Mouse (Mus musculus) forebrain, embryonic 10.5 days (tissue): ENCODE measurements around the gene Shisa5. TPM values are rescaled to one million over a fixed set of nuclear protein-coding genes. Genes with fewer than 3 reads are reported as not detected.

Source experiments
- DNase-seq: peaks from one replicate; pipeline ENCODE4 v3.0.0-alpha.2; 2017; ENCODE audit warnings: low spot score; ENCODE audit errors: extremely low spot score
- H3K27ac ChIP-seq: fragments of 300-500 bp; sonication (generic); 2 replicates; pipeline ENCODE4 v1.5.1; 2016; ENCODE audit warnings: mild to moderate bottlenecking
- H3K27me3 ChIP-seq: fragments of 300-500 bp; sonication (generic); 2 replicates; pipeline ENCODE4 v1.6.1; 2016; ENCODE audit warnings: mild to moderate bottlenecking; ENCODE audit not compliant: poor library complexity, severe bottlenecking
- H3K36me3 ChIP-seq: fragments of 300-500 bp; sonication (generic); replicated peaks from 2 replicates; pipeline ENCODE4 v1.6.1; 2016; ENCODE audit warnings: mild to moderate bottlenecking, moderate library complexity
- H3K4me1 ChIP-seq: fragments of 300-500 bp; sonication (generic); 2 replicates; pipeline ENCODE4 v1.6.1; 2016
- H3K4me3 ChIP-seq: fragments of 300-500 bp; sonication (generic); 2 replicates; pipeline ENCODE4 v1.5.1; 2016; ENCODE audit warnings: mild to moderate bottlenecking, moderate library complexity
- H3K9me3 ChIP-seq: fragments of 300-500 bp; sonication (generic); 2 replicates; pipeline ENCODE4 v1.6.1; 2016; ENCODE audit warnings: mild to moderate bottlenecking, moderate library complexity
- WGBS: fragments of 180-500 bp; shearing (Covaris S2); methylation state at CpG from one replicate; pipeline ENCODE4 v1.1.7; 2016; 5-methylcytosine and 5-hydroxymethylcytosine counted together
- polyA plus RNA-seq: library from polyadenylated mRNA; unstranded; fragments of >200 nt; fragmentation: Nextera tagmentation; extraction: Ambion mirVana; gene quantifications from 2 replicates; pipeline ENCODE4 v1.2.1, GENCODE M21; 2016

Shisa5 gene
- polyA plus RNA-seq, 1 experiment from 2014 or later: 29.7 TPM

DNA sequence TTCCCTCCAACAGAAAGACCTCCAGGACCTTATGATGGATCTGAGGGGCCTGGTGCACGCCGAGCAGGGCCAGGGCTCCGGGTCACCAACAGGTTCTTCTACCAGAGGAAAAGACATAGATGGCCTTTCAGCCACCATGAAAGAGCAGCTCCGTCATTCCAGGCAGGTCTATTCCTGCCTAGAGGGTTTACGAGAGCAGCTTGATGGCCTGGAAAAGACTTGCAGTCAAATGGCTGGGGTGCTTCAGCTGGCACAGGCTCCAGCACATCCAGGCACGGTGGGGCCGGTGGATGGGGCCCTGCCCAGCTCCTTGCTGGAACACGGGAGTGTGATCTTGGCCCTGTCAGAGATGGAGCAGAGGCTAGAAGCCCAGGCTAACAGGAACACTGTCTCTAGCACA is 53.4 kb downstream of the Shisa5 start:
- WGBS: 91% methylated on average over 8 of the region's 8 CpGs

DNA sequence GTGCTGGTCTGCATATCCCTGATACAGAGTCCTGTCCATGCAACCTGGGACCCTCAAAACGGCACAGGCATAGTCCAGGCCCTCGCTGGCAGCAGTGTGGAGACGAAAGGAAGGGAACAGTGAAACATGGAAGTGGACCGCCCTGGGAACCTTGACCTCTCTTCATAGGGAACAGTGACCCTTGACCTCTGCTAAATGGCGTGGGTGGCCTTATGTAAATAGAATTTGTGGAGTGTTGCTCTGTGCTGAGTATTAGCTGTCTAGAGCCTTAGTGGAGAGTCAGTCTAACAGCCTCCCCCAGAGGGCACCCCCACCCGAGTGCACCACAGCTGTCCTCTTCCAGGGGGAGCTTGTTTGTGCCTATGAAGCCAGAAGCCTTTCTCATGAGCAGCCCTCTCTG is 54.4 kb downstream of the Shisa5 start:
- DNase-seq: no peak
- H3K4me1 ChIP-seq: peaks cover 77% of the 10 kb centered on the region
- no peak overlapping the region for H3K27ac ChIP-seq
- peaks cover 25% of the 10 kb centered on the region for H3K36me3 ChIP-seq
- no peaks in the 10 kb centered on the region for H3K9me3 ChIP-seq
- H3K27me3 ChIP-seq: 0 out of 2 replicates have a peak, but pooled peaks cover 10% of the 10 kb centered on the region
- H3K4me3 ChIP-seq: no peak overlapping the region
- 45% methylated on average over 6 of the region's 6 CpGs for WGBS

More for the DNA sequence above, 53.4 kb downstream of the Shisa5 start:
- no peak overlapping the region for H3K27ac ChIP-seq
- H3K9me3 ChIP-seq: no peaks in the 10 kb centered on the region
- H3K27me3 ChIP-seq: 0 out of 2 replicates have a peak, but pooled peaks cover 10% of the 10 kb centered on the region
- no peak overlapping the region for H3K4me3 ChIP-seq
- peaks cover 23% of the 10 kb centered on the region for H3K36me3 ChIP-seq
- H3K4me1 ChIP-seq: peaks cover 76% of the 10 kb centered on the region
- no peak for DNase-seq

DNA sequence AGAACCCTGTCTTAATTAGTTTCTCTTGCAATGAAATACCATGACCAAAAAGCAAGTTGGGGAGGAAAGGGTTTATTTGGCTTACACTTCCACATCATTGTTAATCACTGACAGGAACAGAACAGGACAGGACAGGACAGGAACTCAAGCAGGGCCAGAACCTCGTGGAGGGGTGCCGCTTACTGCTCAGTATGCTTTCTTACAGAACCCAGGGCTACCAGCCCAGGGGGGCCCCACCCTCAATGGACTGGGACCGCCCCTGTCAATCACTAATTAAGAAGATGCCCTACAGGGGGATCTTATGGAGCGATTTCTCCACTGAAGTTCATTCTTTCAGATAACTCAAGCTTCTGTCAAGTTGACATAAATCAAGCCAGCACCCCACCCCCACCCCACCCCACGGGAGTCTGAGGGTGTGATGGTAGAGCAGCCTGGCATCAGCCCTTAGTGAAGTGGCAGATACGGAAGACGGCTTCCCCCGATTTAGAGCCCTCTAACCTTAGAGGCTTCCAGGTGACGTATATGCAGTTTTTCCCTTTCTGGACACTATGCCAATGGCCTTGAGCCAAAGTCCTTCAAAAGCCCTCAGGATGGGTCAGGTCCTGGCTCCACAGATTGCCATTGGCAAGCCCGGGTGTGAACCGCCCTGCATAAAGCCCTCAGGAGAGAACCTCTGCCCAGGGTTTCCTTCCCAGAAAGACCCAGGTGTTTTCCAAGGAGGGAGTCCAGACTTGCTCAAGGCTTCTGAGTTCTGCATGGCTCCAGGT is 55.6 kb downstream of the Shisa5 start:
- H3K4me1 ChIP-seq: peaks cover 80% of the 10 kb centered on the region
- peak overlapping the region; percentile 100 for H3K27ac ChIP-seq
- peak overlapping the region; percentile 83 for H3K4me3 ChIP-seq
- 0 out of 2 replicates have a peak, but pooled peaks cover 10% of the 10 kb centered on the region for H3K27me3 ChIP-seq
- DNase-seq: no peak
- H3K9me3 ChIP-seq: no peaks in the 10 kb centered on the region
- H3K36me3 ChIP-seq: peaks cover 32% of the 10 kb centered on the region
- WGBS: 10% methylated on average over 11 of the region's 11 CpGs

DNA sequence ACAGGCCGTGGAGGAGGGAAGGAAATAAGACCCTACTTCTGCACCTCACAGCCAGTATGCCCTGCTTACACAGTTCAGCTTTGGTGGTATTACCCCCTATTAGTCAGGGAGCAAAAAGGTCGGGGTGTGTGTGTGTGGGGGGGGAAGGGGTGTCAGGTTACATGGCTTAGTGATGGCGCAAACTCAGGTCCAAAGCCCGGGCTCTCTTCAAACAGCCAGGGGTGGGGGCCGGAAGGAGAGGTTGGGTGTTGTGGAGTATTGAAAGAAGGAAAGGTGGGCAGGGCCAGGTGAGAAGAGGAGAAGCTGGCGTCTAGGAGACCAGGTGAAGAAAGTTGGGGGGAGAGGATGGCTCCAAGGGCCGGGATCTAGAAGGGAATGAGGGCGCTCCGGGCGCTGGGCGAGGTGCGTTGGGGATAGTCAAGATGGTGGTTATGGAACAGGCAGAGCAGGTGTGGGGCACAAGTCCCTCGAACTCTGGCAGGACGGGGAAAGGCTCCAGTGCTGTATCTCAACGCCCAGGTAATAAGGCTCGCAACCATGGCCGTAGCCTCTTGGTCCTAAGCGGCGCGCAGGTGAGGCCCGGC is 56.3 kb downstream of the Shisa5 start:
- peak; percentile 68 for DNase-seq
- Histone ChIP-seq H3K36me3 (peaks cover 39% of the 10 kb centered on the region), H3K27ac (peak overlapping the region; percentile 100), H3K9me3 (no peaks in the 10 kb centered on the region), H3K4me3 (peak overlapping the region; percentile 83), H3K4me1 (peaks cover 84% of the 10 kb centered on the region), H3K27me3 (0 out of 2 replicates have a peak, but pooled peaks cover 10% of the 10 kb centered on the region)
- under 1% methylated on average over 21 of the region's 21 CpGs for WGBS

DNA sequence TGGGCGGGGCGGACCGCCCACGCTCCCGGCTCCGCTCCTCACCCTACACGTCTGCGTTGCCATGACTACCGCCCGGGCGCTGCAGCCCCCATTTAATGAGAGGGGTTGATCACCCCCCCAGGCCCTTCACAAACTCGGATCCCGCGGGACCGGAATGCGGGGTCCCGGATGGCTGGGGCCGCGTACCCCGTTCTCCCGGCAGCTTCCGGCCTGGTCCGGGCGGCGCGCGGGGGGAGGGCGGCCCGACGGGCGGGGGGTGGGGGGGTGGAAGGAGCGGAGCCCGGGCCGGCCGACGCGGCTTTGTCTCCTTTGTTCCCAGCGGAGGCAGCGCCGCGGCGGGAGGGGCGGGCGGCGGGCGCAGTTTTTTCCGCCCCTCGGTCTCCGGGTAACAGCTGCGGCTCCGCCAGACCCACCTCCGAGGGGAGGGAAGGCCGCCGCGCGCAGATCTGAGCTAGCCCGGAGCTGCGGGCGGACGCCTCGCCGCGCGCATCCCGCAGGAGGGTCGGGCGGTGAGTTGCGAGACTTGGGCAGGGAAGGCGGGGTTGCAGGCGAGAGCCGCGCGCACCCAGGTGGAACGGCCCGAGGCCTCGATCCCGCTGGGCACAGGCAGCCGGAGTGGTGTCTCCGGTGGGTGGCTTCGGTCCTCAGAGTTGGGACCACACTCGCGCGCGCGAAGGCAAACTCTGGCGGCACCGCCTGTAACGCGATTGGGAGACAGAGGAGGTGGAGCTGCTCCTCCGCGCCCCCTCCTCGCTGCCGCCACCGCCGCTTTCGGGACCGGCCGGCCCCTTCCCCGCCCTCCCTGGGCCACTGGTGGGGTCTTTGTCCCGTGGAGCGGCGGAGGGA is 57.0 kb downstream of the Shisa5 start, which contains the start of gene Plxnb1:
Plxnb1 (plus strand) TSS at position 253 of the 846 bp plus-strand sequence.
- Histone ChIP-seq H3K27ac (peak within 1 kb of the TSS; percentile 100), H3K27me3 (0 out of 2 replicates have a peak, but pooled peaks cover 10% of the 10 kb centered on the region), H3K4me3 (peak within 1 kb of the TSS; percentile 83), H3K36me3 (peaks cover 46% of the 10 kb centered on the region), H3K4me1 (peaks cover 77% of the 10 kb centered on the region), H3K9me3 (no peaks in the 10 kb centered on the region)
- WGBS: under 1% methylated on average over 100 of the region's 102 CpGs
- peak; percentile 88 for DNase-seq

DNA sequence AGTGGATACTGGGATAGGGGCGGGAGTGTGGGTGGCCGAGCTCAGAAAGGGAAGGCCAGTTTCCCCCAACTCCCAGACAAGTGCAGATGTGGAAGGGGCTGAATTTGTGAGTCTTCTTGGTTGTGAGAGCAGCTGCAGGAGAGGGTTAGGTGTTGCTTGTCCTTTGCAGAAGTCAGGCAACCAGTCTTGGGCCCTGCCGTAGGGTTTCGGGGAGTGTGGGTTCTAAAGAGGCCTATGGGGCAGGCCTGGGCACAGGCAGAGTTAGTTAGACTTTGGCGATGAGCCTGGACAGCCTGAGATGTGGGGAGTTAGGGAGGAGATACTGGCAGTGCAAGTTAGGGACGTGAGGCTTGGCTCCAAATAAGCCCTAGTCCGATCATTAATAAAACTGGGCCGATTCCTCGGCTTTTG is 57.9 kb downstream of the Shisa5 start:
- H3K9me3 ChIP-seq: no peaks in the 10 kb centered on the region
- 23% methylated on average over 9 of the region's 9 CpGs for WGBS
- H3K4me3 ChIP-seq: peak overlapping the region; percentile 83
- H3K4me1 ChIP-seq: peaks cover 68% of the 10 kb centered on the region
- H3K27ac ChIP-seq: peak overlapping the region; percentile 100
- DNase-seq: no peak
- 0 out of 2 replicates have a peak, but pooled peaks cover 9% of the 10 kb centered on the region for H3K27me3 ChIP-seq
- H3K36me3 ChIP-seq: peaks cover 47% of the 10 kb centered on the region

DNA sequence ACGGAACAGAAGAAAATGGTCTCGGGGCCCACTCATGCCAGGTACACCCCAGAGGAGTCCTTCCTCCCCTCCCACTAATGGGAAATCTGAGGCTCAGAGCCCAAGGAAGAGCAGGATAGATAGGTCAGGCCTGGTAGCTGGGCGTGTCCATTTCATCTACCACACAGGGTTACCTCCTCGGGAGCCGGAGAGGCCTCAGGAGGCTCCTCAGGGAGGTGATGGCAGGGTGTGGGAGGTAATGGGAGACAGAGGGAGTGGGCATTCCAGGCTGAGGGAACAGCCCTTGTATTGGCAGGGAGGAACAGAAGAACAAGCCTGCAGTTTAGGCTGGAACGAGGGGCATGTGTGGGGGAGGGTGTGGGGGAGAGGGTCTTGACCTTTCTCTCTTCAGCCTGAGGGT is 58.5 kb downstream of the Shisa5 start:
- Histone ChIP-seq H3K9me3 (no peaks in the 10 kb centered on the region), H3K27me3 (0 out of 2 replicates have a peak, but pooled peaks cover 3% of the 10 kb centered on the region), H3K4me3 (peak overlapping the region; percentile 83), H3K27ac (peak overlapping the region; percentile 100), H3K36me3 (peaks cover 47% of the 10 kb centered on the region), H3K4me1 (peaks cover 63% of the 10 kb centered on the region)
- DNase-seq: no peak
- WGBS: 32% methylated on average over 6 of the region's 6 CpGs

DNA sequence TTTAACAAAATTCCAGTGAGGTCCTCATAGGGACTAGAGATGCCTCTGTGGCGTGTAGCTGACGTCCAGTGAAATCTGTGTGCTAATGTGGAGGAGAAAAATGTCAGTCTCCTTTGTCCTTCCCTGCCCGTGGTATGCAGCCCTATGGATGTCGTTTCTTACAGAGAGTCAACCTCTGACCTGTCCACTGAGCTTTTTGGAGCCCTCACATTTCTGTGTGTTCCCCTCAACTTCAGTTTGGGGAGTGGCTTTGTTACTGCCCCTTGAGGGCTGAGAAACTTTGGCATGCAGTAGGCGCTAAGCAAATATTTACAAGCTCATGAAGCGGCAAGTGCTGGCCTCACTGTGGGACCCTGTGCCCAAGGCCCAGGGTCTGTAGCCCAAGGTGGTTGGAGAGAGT is 58.9 kb downstream of the Shisa5 start:
- 25% methylated on average over 6 of the region's 6 CpGs for WGBS
- no peaks in the 10 kb centered on the region for H3K27me3 ChIP-seq
- H3K4me1 ChIP-seq: peaks cover 61% of the 10 kb centered on the region
- H3K4me3 ChIP-seq: peak overlapping the region; percentile 83
- H3K36me3 ChIP-seq: peaks cover 48% of the 10 kb centered on the region
- H3K27ac ChIP-seq: peak overlapping the region; percentile 100
- no peak for DNase-seq
- H3K9me3 ChIP-seq: no peaks in the 10 kb centered on the region

DNA sequence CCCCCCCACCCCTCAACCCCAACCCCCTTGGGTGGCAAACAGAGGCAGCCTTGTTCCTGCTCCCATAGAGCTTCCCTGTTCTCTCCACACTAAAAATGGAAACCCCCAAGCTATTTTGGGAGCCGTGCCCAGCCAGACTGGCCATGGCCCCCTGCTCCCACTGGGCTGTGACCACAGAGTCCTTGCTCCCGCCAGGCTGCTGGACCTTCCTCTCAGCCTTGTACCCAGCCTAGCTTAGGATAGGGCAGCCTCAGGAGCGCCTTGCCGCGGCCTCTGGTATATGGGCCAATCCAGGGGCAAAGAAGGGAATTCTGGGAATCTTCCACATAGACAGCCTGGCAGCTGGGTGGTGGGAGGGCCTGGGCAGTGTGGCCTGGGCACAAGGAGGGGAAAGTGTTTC is 59.5 kb downstream of the Shisa5 start:
- Histone ChIP-seq H3K4me3 (peak overlapping the region; percentile 83), H3K27ac (peak overlapping the region; percentile 100), H3K27me3 (no peaks in the 10 kb centered on the region), H3K4me1 (peaks cover 57% of the 10 kb centered on the region), H3K36me3 (peaks cover 49% of the 10 kb centered on the region), H3K9me3 (no peaks in the 10 kb centered on the region)
- no peak for DNase-seq
- WGBS: 71% methylated on average over 5 of the region's 5 CpGs

DNA sequence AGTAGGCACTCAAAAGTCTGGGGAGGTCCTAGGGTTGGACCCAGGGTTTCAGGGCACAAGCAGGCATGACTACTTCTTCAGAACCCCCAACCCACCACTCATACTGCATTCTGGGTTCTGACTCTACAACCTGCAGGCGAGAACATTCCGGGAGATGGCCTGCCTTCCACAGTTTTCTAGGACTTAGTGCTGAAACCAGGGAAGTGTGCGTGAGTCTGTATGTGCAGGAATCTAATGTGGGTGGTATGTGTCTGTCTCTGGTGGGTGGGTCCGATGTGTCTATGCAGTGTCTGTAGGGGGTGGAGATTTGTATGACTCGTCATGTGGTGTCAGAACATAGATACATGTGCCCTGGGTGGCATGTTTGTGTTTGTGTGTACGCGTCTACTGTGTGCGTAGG is 60.0 kb downstream of the Shisa5 start:
- Histone ChIP-seq H3K27me3 (no peaks in the 10 kb centered on the region), H3K4me3 (peak overlapping the region; percentile 83; the same call in 1 of the 2 replicates), H3K4me1 (peaks cover 52% of the 10 kb centered on the region), H3K36me3 (peaks cover 53% of the 10 kb centered on the region), H3K27ac (no peak overlapping the region), H3K9me3 (no peaks in the 10 kb centered on the region)
- DNase-seq: no peak
- 95% methylated on average over 8 of the region's 8 CpGs for WGBS

DNA sequence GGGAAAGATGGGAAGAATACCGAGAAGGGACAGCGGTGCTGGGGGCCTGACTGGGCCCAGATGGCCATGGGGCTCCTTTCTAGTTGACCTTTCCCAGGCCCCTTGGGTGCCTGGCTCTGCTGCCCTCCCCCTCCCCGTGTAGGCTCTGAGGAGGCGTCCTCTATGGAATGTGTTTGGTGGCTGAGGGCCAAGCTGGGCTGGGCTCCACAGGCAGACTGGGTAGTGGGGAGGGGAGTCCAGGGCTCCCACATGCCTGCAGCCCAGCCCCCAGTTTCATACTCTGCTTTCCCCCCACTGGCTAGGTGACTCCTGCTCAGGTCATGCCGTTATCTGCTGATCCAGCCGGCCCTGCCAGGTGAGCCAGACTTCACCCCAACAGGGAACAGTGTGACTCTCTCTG is 60.6 kb downstream of the Shisa5 start:
- Histone ChIP-seq H3K4me3 (peak overlapping the region; percentile 83; the same call in 1 of the 2 replicates), H3K9me3 (no peaks in the 10 kb centered on the region), H3K4me1 (peaks cover 46% of the 10 kb centered on the region), H3K27ac (peak overlapping the region; percentile 60; the same call in 1 of the 2 replicates), H3K27me3 (no peaks in the 10 kb centered on the region), H3K36me3 (peaks cover 59% of the 10 kb centered on the region)
- DNase-seq: no peak
- WGBS: 75% methylated on average over 6 of the region's 6 CpGs

DNA sequence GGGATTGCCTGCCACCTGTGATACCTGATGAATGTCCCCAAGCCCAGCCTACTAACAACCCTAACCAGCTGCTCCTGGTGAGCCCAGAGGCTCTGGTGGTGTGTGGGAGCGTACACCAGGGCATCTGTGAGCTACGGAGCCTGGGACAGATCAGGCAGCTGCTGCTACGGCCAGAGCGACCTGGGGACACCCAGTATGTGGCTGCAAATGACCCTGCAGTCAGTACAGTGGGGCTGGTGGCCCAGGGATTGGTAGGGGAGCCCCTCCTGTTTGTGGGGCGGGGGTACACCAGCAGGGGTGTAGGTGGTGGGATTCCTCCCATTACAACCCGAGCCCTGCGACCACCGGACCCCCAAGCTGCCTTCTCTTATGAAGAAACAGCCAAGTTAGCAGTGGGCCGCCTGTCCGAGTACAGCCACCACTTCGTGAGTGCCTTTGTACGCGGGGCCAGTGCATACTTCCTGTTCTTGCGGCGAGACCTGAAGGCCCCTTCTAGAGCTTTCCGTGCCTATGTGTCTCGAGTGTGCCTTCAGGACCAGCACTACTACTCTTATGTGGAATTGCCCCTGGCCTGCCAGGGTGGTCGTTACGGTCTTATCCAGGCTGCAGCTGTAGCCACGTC is 62.1 kb downstream of the Shisa5 start:
- H3K4me3 ChIP-seq: no peak overlapping the region
- no peaks in the 10 kb centered on the region for H3K9me3 ChIP-seq
- 94% methylated on average over 20 of the region's 20 CpGs for WGBS
- H3K27ac ChIP-seq: no peak overlapping the region
- peaks cover 39% of the 10 kb centered on the region for H3K4me1 ChIP-seq
- H3K36me3 ChIP-seq: peaks cover 74% of the 10 kb centered on the region
- H3K27me3 ChIP-seq: no peaks in the 10 kb centered on the region
- DNase-seq: no peak
